Comparison of ENCODE assay signal across 10 mouse cellular contexts in genomic region chr8:70687576-70687975, GRCm38 (mm10). TPM values are rescaled to one million over a fixed set of nuclear protein-coding genes. Genes with fewer than 3 reads are reported as not detected.
DNase-seq lines count a peak whose midpoint lies in the region; ATAC-seq and TF ChIP-seq lines count a peak whose summit lies in the region.
"Had no signal": no experiment of that assay in that cellular context is flagged by ENCODE, and none has a peak within 500 bp of the region (broad histone marks: within the 10 kb centered on the region; RNA-seq: fewer than 3 reads in every experiment).

No protein-coding gene starts in this region.

- H3K4me1 ChIP-seq in heart, embryonic 11.5 days (ENCODE audit: control insufficient read depth, insufficient read depth, low read length) = peaks cover 13% of the 10 kb centered on the region
- peaks cover 22% of the 10 kb centered on the region for H3K4me1 ChIP-seq in heart, embryonic 16.5 days (ENCODE audit: control insufficient read depth, insufficient read depth, low read length)
- peaks cover 6% of the 10 kb centered on the region; the same call in 1 of the 2 replicates for H3K4me1 ChIP-seq in lung, postnatal 0 days (ENCODE audit: insufficient read depth, low read depth, low read length)
- H3K4me1 ChIP-seq in hindbrain, embryonic 11.5 days (replicated peaks; ENCODE audit: control insufficient read depth, insufficient read depth, low read length) = peaks cover 8% of the 10 kb centered on the region; the same call in 1 of the 2 replicates

- no peaks in the 10 kb centered on the region for H3K36me3 ChIP-seq in heart, embryonic 11.5 days (ENCODE audit: control insufficient read depth, insufficient read depth, low read length)
- H3K36me3 ChIP-seq in heart, embryonic 16.5 days (ENCODE audit: control insufficient read depth, insufficient read depth) = no peaks in the 10 kb centered on the region
- H3K36me3 ChIP-seq in lung, postnatal 0 days (ENCODE audit: insufficient read depth, low read length) = no peaks in the 10 kb centered on the region
- no peaks in the 10 kb centered on the region for H3K36me3 ChIP-seq in hindbrain, embryonic 11.5 days (ENCODE audit: control insufficient read depth, insufficient read depth, low read length)

- no peak for TF ChIP-seq EP300 in lung, postnatal 0 days (IDR thresholded peaks at IDR 0.05)

- ATAC-seq in heart, embryonic 11.5 days (replicated peaks; ENCODE audit: insufficient number of reproducible peaks, low FRiP score, low TSS enrichment) = no peak
- ATAC-seq in heart, embryonic 16.5 days (replicated peaks; ENCODE audit: extremely low read depth, insufficient read depth, low FRiP score) = no peak; the same call in 1 of the 2 replicates
- peak; percentile 60 for ATAC-seq in lung, postnatal 0 days
- no peak for ATAC-seq in cerebellum, adult (ENCODE audit: insufficient number of reproducible peaks, low FRiP score, low TSS enrichment)
- ATAC-seq in hindbrain, embryonic 11.5 days (ENCODE audit: low FRiP score) = no peak

- 78% methylated on average over 8 of the region's 8 CpGs for WGBS in heart, embryonic 11.5 days (ENCODE audit: insufficient replicate concordance)
- 61% methylated on average over 8 of the region's 8 CpGs for WGBS in heart, embryonic 16.5 days
- 47% methylated on average over 8 of the region's 8 CpGs for WGBS in lung, postnatal 0 days
- WGBS in hindbrain, embryonic 11.5 days = 86% methylated on average over 8 of the region's 8 CpGs

- H3K4me3 ChIP-seq in heart, embryonic 11.5 days (ENCODE audit: low read depth, low read length) = no peak overlapping the region
- H3K4me3 ChIP-seq in heart, embryonic 16.5 days (ENCODE audit: low read length) = no peak overlapping the region
- no peak overlapping the region for H3K4me3 ChIP-seq in lung, postnatal 0 days (ENCODE audit: low read depth, low read length)
- H3K4me3 ChIP-seq in hindbrain, embryonic 11.5 days (ENCODE audit: low read depth, low read length) = no peak overlapping the region

- no peak overlapping the region for H3K27ac ChIP-seq in heart, embryonic 11.5 days (ENCODE audit: low read depth, low read length)
- 0 out of 2 replicates have a peak overlapping the region, but pooled peaks have one; percentile 37 for H3K27ac ChIP-seq in heart, embryonic 16.5 days (ENCODE audit: low read length)
- no peak overlapping the region for H3K27ac ChIP-seq in lung, postnatal 0 days (ENCODE audit: low read length)
- H3K27ac ChIP-seq in hindbrain, embryonic 11.5 days (ENCODE audit: low read depth, low read length) = no peak overlapping the region

- H3K9me3 ChIP-seq in heart, embryonic 11.5 days (replicated peaks; ENCODE audit: control insufficient read depth, low read length) = no peaks in the 10 kb centered on the region
- no peaks in the 10 kb centered on the region for H3K9me3 ChIP-seq in heart, embryonic 16.5 days (replicated peaks; ENCODE audit: control insufficient read depth, low read length)
- no peaks in the 10 kb centered on the region for H3K9me3 ChIP-seq in lung, postnatal 0 days (ENCODE audit: low read length)
- H3K9me3 ChIP-seq in hindbrain, embryonic 11.5 days (ENCODE audit: control insufficient read depth, low read length) = no peaks in the 10 kb centered on the region

- H3K27me3 ChIP-seq in heart, embryonic 11.5 days (ENCODE audit: control insufficient read depth, insufficient read depth, low read length) = no peaks in the 10 kb centered on the region
- no peaks in the 10 kb centered on the region for H3K27me3 ChIP-seq in heart, embryonic 16.5 days (ENCODE audit: control insufficient read depth, insufficient read depth, low read length)
- no peaks in the 10 kb centered on the region for H3K27me3 ChIP-seq in lung, postnatal 0 days (replicated peaks; ENCODE audit: insufficient read depth, low read length)
- H3K27me3 ChIP-seq in hindbrain, embryonic 11.5 days (ENCODE audit: control insufficient read depth, insufficient read depth, low read length) = no peaks in the 10 kb centered on the region

- H3K9ac ChIP-seq in heart, embryonic 11.5 days (ENCODE audit: low read depth, low read length) = no peak overlapping the region
- H3K9ac ChIP-seq in heart, embryonic 16.5 days (ENCODE audit: low read length) = peak overlapping the region; percentile 15; the same call in 1 of the 2 replicates
- no peak overlapping the region for H3K9ac ChIP-seq in lung, postnatal 0 days (replicated peaks; ENCODE audit: low read depth)
- H3K9ac ChIP-seq in hindbrain, embryonic 11.5 days (ENCODE audit: low read depth, low read length) = no peak overlapping the region

- no peak overlapping the region for H3K4me2 ChIP-seq in heart, embryonic 11.5 days
- H3K4me2 ChIP-seq in heart, embryonic 16.5 days (ENCODE audit: low read depth, low read length) = no peak overlapping the region
- no peak overlapping the region for H3K4me2 ChIP-seq in lung, postnatal 0 days (replicated peaks; ENCODE audit: low read depth, low read length)
- H3K4me2 ChIP-seq in hindbrain, embryonic 11.5 days (replicated peaks; ENCODE audit: low read depth, low read length) = no peak overlapping the region

- TF ChIP-seq CTCF in lung, postnatal 0 days (IDR thresholded peaks at IDR 0.05) = no peak

- DNase-seq in heart, adult 18-20 months = peak; percentile 87 to 88
- DNase-seq in adrenal gland, adult (ENCODE audit: inconsistent age in 2 of 2, low spot score in 1 of 2) = peak; percentile 90 to 96
- peak; percentile 76 for DNase-seq in lung, postnatal 0 days (ENCODE audit: low spot score)
- no peak for DNase-seq in right cerebral cortex, postnatal 14 days
- DNase-seq in hindbrain, embryonic 11.5 days (ENCODE audit: low spot score) = no peak

RNA-seq across cellular contexts. Expression of gene Jund, which starts 11.2 kb away (rescaled TPM):
- total RNA-seq in heart, adult 18-20 months (2021) = 100 to 1,000 TPM; 129 to 138 TPM
- 97.8 and 102 TPM in 2 replicates for polyA plus RNA-seq in heart, embryonic 11.5 days (2014; fragmentation: Nextera tagmentation; extraction: Ambion mirVana)
- 58.7 and 59.3 TPM in 2 replicates for polyA plus RNA-seq in heart, embryonic 16.5 days (2015; fragmentation: Nextera tagmentation; extraction: Ambion mirVana)
- polyA plus RNA-seq in lung, postnatal 0 days (2015; fragmentation: Nextera tagmentation; extraction: Ambion mirVana) = 107 and 109 TPM in 2 replicates
- 126 and 137 TPM in 2 replicates for polyA plus RNA-seq in hindbrain, embryonic 11.5 days (2014; fragmentation: Nextera tagmentation; extraction: Ambion mirVana)

RNA-seq across cellular contexts. Expression of gene Lsm4, which starts 14.5 kb away (rescaled TPM):
- total RNA-seq in heart, adult 18-20 months (2021) = 10 to 100 TPM; 66.7 to 73.1 TPM
- polyA plus RNA-seq in heart, embryonic 11.5 days (2014; fragmentation: Nextera tagmentation; extraction: Ambion mirVana) = 296 and 308 TPM in 2 replicates
- 252 and 258 TPM in 2 replicates for polyA plus RNA-seq in heart, embryonic 16.5 days (2015; fragmentation: Nextera tagmentation; extraction: Ambion mirVana)
- 95.9 and 104 TPM in 2 replicates for polyA plus RNA-seq in lung, postnatal 0 days (2015; fragmentation: Nextera tagmentation; extraction: Ambion mirVana)
- 282 and 299 TPM in 2 replicates for polyA plus RNA-seq in hindbrain, embryonic 11.5 days (2014; fragmentation: Nextera tagmentation; extraction: Ambion mirVana)

RNA-seq across cellular contexts. Expression of gene Iqcn, which starts 15.7 kb away (rescaled TPM):
- total RNA-seq in heart, adult 18-20 months (2021) = under 1 TPM in 1 of 2 experiments, not detected in 1; 0.05 TPM
- polyA plus RNA-seq in heart, embryonic 11.5 days (2014; fragmentation: Nextera tagmentation; extraction: Ambion mirVana) = not detected in 2 replicates
- polyA plus RNA-seq in heart, embryonic 16.5 days (2015; fragmentation: Nextera tagmentation; extraction: Ambion mirVana) = 0.05 TPM in 1 of 2 replicates, not detected in the other
- polyA plus RNA-seq in lung, postnatal 0 days (2015; fragmentation: Nextera tagmentation; extraction: Ambion mirVana) = 0.04 and 0.07 TPM in 2 replicates
- polyA plus RNA-seq in hindbrain, embryonic 11.5 days (2014; fragmentation: Nextera tagmentation; extraction: Ambion mirVana) = 0.03 and 0.14 TPM in 2 replicates

RNA-seq across cellular contexts. Expression of gene Pgpep1, which starts 27.4 kb away (rescaled TPM):
- 10 to 100 TPM; 40.5 to 41.1 TPM for total RNA-seq in heart, adult 18-20 months (2021)
- polyA plus RNA-seq in heart, embryonic 11.5 days (2014; fragmentation: Nextera tagmentation; extraction: Ambion mirVana) = 38.9 and 41.6 TPM in 2 replicates
- 35.5 and 36.7 TPM in 2 replicates for polyA plus RNA-seq in heart, embryonic 16.5 days (2015; fragmentation: Nextera tagmentation; extraction: Ambion mirVana)
- 32.9 and 34.4 TPM in 2 replicates for polyA plus RNA-seq in lung, postnatal 0 days (2015; fragmentation: Nextera tagmentation; extraction: Ambion mirVana)
- polyA plus RNA-seq in hindbrain, embryonic 11.5 days (2014; fragmentation: Nextera tagmentation; extraction: Ambion mirVana) = 170 TPM in 2 replicates

RNA-seq across cellular contexts. Expression of gene Gm3336, which starts 30.8 kb away (rescaled TPM):
- not detected for total RNA-seq in heart, adult 18-20 months (2021)
- not detected in 2 replicates for polyA plus RNA-seq in heart, embryonic 11.5 days (2014; fragmentation: Nextera tagmentation; extraction: Ambion mirVana)
- not detected in 2 replicates for polyA plus RNA-seq in heart, embryonic 16.5 days (2015; fragmentation: Nextera tagmentation; extraction: Ambion mirVana)
- polyA plus RNA-seq in lung, postnatal 0 days (2015; fragmentation: Nextera tagmentation; extraction: Ambion mirVana) = 0.50 and 0.54 TPM in 2 replicates
- polyA plus RNA-seq in hindbrain, embryonic 11.5 days (2014; fragmentation: Nextera tagmentation; extraction: Ambion mirVana) = not detected in 2 replicates
- total RNA-seq: monocyte, adult 5-6 weeks had no signal
- polyA plus RNA-seq: brain, embryonic 14.5 days had no signal

Comparison
In these comparisons a context has a peak if more than half of its experiments do, and no peak if none do; other contexts are left out.
1. DNase-seq: peak in heart, adult 18-20 months (2 of 2), adrenal gland, adult (2 of 2) and lung, postnatal 0 days (single experiment); none in right cerebral cortex, postnatal 14 days (single experiment) and hindbrain, embryonic 11.5 days (single experiment).